Mouse (Mus musculus): Measurements from ENCODE around the gene Hoxd4.

DNA sequence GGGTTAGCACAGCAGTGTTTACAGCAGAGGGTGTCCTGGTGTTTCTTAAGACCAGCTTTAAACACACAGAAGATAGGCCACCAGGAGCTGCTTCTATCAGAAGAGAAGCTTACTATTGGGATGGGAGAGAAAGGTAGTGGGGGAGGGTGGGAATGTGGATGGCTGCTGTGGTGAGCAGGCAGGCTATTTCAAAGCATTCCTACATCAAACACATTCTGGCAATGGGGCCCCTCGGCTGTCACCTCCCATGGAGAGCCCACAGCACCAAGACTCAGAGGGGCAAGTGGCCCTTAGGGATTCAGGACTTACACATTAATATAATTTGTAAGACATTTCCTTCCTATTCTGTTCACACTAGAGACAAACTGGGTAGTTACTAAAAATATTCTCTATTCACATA lies 48.4 kb downstream of the Hoxd4 start:
- TF ChIP-seq CHD2 (IDR thresholded peaks at IDR 0.05; ENCODE audit: low read depth, low read length) (no peak), ZNF384 (IDR thresholded peaks at IDR 0.05; ENCODE audit: low read depth, low read length) (no peak)
